Mouse (Mus musculus) heart, adult 18-20 months (tissue): ENCODE data around the gene Ndufaf5. TPM values are rescaled to one million over a fixed set of nuclear protein-coding genes. Genes with fewer than 3 reads are reported as not detected.

Experiments
- total RNA-seq, 2 experiments: library from RNA; stranded (reverse); gene quantifications; 2 replicates each; pipeline ENCODE4 v1.2.3; 2021

The Ndufaf5 gene
- total RNA-seq, 2 experiments from 2014 or later = 34.0 to 36.9 TPM

Other genes with a start within 250 kb of the Ndufaf5 start
- gene Tasp1, start 103.8 kb upstream of the Ndufaf5 start, total RNA-seq = 1 to 10 TPM; 7.0 to 7.8 TPM
- not detected for gene Gm17374, start 18.6 kb upstream of the Ndufaf5 start, total RNA-seq
- gene Esf1, start 85 bp upstream of the Ndufaf5 start, total RNA-seq = 10 to 100 TPM; 11.6 to 12.2 TPM
- gene Sel1l2, start 219.1 kb downstream of the Ndufaf5 start, total RNA-seq = not detected
- gene Macrod2, start 224.7 kb downstream of the Ndufaf5 start, total RNA-seq = 1 to 10 TPM; 7.2 to 8.3 TPM